Mouse (Mus musculus): ENCODE data around the gene AC124108.1.

AC124108.1 gene

GRCm38 (mm10) chr1:132245010-132245409, 53.8 kb downstream of the AC124108.1 start:
- no peak for DNase-seq (ENCODE audit: low spot score in 2 of 2)

DNA sequence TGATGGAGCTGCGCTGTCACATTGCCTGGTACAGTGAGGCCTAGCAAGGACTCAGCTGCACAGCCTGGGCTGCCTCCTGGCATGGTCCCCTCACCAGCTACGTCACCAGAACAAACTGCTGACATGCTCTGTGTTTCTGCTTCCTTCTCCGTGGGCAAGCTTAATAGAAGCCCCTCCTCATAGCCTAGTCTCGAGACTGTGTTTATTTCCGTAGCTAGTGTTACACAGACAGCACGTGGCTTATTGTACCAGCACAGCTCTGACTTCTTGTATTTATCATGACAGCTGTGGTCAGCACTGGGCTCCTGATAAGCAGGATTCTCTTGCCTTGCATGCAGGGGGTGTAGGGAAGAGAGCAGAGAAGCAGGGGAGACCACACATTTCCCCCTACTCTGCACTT, 54.9 kb downstream of the AC124108.1 start:
- no peak for DNase-seq (ENCODE audit: low spot score in 2 of 2)

GRCm38 (mm10) chr1:132246641-132247040, 55.4 kb downstream of the AC124108.1 start:
- no peak for DNase-seq (ENCODE audit: low spot score in 2 of 2)

DNA sequence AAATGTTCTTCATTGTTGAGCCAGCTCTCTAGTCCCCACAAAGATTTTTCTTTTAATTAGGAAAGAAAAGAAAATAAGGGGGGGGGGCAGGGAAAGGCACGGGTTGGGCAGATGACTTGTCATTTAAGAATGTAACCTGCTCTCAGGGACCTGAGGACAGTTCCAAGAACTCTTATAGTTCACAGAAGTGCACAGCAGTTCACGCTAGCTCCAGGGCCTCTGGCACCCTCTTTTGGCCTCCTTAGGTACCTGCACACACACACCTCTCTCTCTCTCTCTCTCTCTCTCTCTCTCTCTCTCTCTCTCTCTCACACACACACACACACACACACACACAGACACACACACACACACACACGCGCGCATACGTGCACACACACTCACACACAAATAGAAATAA, 63.2 kb downstream of the AC124108.1 start:
- DNase-seq (ENCODE audit: low spot score in 2 of 2): no peak
